Mouse (Mus musculus) mouse trophoblast stem cell (cell line): ENCODE data around the gene Gm20388.

Experiments
- in situ Hi-C, 2 experiments: fragments of 300-500 bp; cut with MseI, MboI; formaldehyde crosslinking; loops; 2 replicates in 1 of 2; 3 replicates in 1 of 2; pipeline ENCODE4 v1.15.1; 2025

Gene Gm20388

DNA sequence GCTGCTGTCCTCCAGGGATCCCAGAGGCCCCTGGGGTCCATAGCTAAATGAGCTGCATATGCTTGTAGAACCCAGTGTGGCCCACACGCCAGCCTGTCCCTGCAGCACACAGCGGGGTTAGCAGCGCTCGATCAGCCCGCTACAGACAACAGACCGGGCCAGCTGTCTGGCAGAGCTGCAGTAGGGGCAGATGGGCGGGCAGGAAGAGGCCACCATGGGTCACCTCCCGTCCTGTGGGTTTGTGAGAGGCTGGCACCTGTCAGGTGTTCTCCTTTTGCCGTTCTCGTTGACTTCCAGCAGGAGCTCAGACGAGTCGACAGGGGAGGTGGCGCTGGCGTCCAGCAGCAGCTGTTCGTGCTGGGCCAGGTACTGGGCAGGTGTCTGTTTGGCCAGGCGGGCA, 2728.0 kb downstream of the Gm20388 start:
- in situ Hi-C loops = no loop called here

- in situ Hi-C loops = no loop called here
Measured at GRCm38 (mm10) chr8:122639521-122640248, 2729.0 kb downstream of the Gm20388 start.

GRCm38 (mm10) chr8:122640825-122641224, 2730.2 kb downstream of the Gm20388 start:
- in situ Hi-C loops = no loop called here

GRCm38 (mm10) chr8:122641406-122641805, 2730.8 kb downstream of the Gm20388 start:
- in situ Hi-C loops = no loop called here

GRCm38 (mm10) chr8:122642071-122642470, 2731.4 kb downstream of the Gm20388 start:
- in situ Hi-C loops = no loop called here

- in situ Hi-C loops = no loop called here
Measured at GRCm38 (mm10) chr8:122644175-122644954, 2733.7 kb downstream of the Gm20388 start.

- in situ Hi-C loops = no loop called here
Measured at GRCm38 (mm10) chr8:122646337-122646736, 2735.7 kb downstream of the Gm20388 start.

- in situ Hi-C loops = no loop called here
Measured at GRCm38 (mm10) chr8:122648192-122648970, 2737.7 kb downstream of the Gm20388 start.

DNA sequence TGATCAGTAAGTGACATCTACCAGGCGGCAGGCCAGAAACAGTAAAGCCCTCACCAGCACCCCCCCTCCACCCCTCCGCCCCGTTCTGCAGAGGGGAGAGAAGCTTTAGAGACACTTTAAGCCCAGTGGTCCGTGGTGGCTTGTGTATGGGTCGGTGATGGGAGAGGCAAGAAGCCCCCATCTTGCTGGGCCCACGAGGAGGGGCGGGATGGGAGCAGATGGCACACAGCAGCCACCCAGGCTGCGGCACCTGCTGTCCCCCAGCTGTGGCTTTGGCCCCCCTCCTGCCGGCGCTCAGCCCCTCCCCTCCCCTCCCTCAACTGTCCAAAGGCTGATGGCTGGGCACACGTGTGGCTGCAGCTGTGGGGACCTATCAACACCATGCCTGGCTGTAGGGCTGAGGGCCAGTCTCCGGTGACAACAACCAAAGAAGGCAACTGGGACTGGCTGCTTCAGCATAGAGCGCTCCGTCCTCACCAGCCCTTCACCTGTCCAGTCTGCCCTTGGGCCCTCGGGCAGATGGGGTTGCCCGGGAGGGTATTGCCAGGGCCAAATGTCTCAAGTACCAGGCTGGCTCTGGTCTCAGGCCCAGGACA, 2740.8 kb downstream of the Gm20388 start:
- in situ Hi-C loops = no loop called here

DNA sequence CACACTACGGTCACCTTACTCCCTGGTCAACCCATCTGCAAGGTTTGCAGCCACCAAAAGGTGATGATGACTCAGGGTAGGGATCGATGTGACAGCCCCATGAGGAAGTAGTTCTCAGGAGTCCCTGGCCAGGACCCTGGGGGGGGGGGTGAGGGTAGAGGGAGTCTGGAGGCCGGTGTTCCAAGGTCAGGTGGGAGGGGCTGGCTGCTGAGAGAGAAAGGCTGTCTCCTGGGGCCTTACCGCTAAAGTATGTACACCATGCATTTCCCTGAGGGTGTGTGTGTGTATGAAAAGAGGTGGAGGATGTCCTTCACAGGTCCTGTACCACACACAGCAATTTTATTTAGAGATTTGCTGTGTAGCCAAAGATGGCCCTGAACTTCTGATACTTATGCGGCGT, 2742.0 kb downstream of the Gm20388 start:
- in situ Hi-C loops = no loop called here

- in situ Hi-C loops = no loop called here
Measured at GRCm38 (mm10) chr8:122654768-122655167, 2744.1 kb downstream of the Gm20388 start.

- in situ Hi-C loops = no loop called here
Measured at GRCm38 (mm10) chr8:122656056-122656999, 2745.7 kb downstream of the Gm20388 start.

DNA sequence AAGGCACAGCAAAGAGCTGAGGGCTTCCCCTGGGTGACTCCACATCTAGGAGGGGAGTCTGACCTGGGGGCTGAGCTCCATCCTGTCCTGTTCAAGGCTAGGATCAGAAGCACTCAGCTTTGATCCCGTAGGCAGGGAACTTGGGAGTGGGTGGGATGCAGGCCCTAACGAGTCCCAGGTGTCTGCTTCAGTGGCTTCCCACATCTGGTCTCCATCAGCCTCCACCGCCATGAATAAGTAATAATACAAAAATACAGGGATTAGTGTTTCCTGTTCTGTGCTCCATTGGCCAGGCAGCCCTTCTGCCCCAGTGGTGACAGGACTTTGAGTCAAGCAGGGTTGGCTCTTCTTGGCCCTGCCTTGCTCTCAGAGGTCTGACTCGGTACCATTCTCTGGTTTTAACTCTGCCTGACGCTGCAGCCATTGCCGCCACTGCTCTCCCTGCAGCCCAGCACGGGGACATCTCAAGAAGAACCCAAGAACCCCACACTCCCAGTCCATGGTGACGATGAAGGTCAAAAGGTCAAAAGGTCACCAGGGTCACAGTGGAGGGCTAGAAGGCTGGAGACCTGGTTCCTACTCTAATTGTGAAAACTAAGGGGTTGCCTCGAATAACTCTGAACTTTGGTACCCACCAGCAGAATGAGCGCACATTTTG, 2747.6 kb downstream of the Gm20388 start:
- in situ Hi-C loops = no loop called here

GRCm38 (mm10) chr8:122658807-122659160, 2748.1 kb downstream of the Gm20388 start:
- in situ Hi-C loops = no loop called here

DNA sequence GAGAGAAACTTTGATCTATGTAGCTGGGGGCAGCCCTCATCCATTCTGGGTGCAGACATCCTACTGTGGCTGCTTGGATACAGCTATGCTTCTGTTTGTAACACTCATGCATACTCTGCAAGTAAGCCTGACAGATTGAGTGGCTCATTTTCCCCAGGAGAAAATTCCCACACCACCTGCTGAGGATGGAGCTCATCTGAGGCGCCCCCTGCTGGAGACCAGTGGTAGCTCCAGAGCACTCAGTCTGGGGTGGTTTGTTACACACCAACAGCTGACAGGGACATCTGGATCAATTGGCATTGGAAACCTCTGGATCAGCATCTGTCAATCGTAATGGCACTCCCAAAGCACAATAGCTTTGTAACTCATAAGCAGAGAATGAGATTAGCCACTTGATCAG, 2749.4 kb downstream of the Gm20388 start:
- in situ Hi-C loops = no loop called here

DNA sequence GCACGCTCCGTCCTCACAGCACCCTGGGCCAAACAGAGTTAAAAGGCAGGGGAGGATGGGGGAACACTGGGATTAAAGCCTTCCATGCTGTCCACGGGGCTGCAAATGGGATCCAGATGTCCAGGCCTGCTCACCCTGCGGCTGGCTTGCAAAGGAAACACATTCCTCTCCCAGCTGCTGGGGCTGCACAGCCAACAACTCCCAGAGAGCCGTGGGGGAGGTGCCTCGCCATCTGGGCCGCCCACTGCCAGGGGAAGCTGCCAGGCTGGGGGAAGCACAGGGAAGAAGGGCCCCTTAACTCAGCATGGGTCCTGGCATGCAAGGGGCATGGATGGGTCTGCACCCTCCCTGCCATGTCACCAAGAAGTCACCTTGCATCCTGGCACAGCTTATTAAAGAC, 2750.5 kb downstream of the Gm20388 start:
- in situ Hi-C loops = no loop called here

DNA sequence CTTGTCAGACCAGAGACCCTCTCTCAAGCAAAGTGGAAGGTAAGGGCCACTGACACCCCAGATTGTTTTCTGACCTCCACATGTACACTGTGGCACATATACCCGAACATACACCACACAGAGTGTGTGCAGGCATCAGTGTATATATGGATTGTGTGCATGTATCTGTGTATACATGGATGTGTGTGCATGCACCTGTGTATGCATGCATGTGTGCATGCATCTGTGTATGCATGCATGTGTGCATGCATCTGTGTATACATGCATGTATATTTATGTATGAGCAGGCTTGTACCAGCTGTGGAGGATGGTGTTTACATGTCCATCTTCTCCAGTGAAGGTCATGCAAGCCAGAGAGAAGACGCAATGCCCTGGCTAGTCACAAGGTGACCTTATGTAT, 2751.3 kb downstream of the Gm20388 start:
- in situ Hi-C loops = no loop called here

- in situ Hi-C loops = no loop called here
Measured at GRCm38 (mm10) chr8:122663106-122663505, 2752.5 kb downstream of the Gm20388 start.

DNA sequence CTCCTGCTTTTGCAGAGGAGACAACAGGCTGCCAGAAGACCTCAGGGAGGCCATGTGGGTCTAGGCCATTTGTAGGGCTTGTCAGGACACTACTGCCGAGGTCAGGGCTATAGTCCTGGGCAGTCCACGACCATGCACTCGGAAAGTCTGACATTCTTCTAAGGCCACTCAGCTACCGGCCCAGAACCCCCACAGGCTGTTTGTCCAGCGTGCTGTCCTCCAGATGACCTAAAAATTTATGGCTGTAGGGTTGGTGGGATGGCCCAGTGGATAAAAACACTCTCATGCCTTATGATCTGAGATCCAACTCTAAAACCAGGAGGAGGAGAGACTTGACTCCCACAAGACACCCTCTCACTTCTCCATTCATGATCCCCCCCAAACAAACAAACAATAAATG, 2753.0 kb downstream of the Gm20388 start:
- in situ Hi-C loops = no loop called here

DNA sequence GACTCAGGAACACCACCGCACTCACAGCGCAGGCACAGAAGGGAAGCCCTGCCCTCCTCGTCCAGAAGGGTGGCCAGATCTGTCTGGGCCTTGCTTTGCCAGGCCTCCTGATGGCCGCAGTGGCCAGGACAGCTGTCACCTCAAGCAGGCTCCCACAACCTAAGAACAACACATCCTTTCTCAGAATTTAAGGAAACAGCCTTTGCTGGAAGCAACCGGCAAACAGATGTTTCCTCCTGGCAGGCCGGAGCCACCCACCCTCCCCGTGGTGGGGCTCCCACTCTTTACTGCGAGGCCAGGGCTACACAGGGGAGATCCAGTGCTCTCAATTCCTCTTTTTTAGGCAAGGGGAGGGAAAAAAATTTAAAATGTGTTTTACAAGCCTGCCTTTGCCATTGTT, 2754.6 kb downstream of the Gm20388 start:
- in situ Hi-C loops = no loop called here
